Mouse (Mus musculus): ENCODE measurements at regions not wholly inside any gene's neighbourhood (a gene's known extent, or its start where the extent isn't known, plus 50 kb on each side); places are given as distances from the start of the nearest gene placed in this dataset.

DNA sequence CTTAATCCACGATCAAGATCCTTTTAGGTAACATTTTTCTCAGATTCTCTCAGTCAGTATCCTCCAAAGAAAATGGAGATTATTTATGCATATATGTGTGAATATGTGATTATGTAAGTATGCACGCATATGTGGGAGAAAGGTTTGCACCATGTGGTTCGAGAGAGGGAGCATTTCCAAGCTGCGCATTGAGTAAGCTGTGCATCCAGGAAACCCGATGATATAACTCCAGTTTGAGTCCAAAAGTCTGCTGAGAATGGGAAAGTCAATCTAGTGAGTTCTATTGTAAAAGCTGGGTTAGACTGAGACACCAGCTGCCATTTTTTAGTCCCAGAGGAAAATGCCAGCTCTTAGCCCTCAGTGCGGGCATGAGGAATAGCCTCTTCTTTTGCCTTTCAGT lies 89.9 kb upstream of the Krr1 start:
- no peak for DNase-seq

DNA sequence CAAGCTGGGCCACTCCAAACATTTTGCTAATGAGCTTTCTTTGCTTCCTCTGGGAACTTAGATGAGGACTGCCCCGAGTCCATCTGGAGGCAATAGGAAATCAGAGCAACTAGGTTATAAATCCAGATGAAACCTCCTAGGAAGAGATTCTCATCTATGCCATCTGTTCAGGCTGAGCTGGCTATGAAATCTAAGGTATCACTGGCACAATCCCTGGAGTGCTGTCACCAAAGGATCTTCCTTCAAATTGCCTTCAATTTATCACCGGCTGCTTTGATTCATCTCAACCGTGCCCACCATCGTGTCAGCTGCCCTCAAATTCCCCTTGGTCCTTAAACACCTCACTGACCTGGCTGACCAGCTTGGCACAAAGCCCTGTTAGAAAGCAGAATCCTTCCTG lies 87.8 kb upstream of the Krr1 start:
- DNase-seq, result no peak

DNA sequence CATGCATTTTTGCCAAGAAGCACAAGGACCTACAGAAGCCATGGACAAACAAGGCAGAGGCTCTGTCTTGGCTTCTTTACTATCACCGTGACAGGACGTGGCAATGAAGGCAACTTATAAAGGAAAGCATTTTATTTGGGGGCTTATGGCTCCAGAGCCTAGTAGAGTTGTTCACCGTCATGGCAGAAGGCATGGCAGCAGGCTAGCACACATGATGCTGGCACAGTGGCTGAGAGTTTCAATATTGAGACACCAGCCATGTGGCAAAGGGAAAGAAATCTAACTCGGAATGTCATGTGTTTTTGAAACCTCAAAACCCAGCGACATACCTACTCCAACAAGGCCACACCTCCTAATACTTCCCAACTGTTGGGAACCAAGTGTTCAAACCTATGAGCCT lies 83.4 kb upstream of the Krr1 start:
- no peak for DNase-seq

DNA sequence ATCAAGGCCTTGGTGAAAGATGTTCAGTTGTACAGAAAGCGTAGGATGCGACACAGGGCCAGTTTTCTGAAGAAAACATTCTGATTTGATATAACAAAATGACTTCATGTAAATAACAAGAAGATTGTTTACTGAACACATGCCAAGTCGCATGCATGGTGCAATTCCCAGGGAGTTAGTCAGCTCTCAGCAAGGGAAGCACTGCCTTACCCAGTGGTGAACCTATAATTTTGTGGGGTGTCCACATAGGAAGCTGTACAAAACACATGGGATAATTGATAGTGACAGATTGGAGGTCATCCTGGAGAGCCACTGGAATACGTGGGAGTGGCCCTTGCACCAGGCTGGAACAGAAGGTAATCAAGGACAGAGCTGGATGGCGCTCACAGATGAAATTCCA lies 79.0 kb upstream of the Krr1 start:
- DNase-seq, result no peak

DNA sequence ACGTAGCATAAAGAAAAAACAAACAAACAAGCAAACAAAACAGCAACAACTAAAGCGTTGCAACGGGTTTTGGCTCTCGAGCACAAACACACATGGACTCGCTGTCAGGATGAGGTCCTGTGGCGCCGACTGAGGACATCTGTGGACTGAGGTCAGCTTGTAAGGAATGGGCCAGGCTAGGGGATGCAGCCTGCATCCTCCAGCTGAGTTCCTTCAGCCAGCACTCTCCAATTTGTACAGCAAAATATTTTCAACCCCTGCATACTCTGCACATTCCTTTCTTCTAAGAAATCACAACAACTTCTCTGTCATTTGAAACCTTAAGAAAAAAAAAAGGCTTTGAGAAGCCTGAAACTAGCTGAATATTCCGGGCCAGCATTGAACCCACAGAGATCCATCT lies 78.5 kb upstream of the Krr1 start:
- DNase-seq, result no peak

DNA sequence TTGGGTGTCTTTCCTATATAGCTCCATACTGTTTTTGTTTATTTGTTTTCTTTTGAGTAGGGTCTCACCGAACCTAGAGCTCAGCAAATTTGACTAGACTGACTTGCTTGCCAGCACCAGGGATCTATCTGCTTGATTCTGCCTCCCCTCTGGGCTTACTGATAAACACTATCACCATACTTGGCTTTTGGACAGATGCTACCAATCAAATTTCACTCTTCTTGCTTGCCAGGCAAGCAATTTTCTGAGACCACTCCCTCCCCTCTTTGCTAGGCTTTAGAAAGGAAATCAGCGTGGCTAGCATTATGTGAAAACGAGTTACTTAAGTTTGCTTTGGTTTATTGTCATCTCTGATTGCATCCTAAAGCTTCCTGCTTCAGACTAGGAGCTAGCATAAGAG lies 75.1 kb upstream of the Krr1 start:
- no peak for DNase-seq

DNA sequence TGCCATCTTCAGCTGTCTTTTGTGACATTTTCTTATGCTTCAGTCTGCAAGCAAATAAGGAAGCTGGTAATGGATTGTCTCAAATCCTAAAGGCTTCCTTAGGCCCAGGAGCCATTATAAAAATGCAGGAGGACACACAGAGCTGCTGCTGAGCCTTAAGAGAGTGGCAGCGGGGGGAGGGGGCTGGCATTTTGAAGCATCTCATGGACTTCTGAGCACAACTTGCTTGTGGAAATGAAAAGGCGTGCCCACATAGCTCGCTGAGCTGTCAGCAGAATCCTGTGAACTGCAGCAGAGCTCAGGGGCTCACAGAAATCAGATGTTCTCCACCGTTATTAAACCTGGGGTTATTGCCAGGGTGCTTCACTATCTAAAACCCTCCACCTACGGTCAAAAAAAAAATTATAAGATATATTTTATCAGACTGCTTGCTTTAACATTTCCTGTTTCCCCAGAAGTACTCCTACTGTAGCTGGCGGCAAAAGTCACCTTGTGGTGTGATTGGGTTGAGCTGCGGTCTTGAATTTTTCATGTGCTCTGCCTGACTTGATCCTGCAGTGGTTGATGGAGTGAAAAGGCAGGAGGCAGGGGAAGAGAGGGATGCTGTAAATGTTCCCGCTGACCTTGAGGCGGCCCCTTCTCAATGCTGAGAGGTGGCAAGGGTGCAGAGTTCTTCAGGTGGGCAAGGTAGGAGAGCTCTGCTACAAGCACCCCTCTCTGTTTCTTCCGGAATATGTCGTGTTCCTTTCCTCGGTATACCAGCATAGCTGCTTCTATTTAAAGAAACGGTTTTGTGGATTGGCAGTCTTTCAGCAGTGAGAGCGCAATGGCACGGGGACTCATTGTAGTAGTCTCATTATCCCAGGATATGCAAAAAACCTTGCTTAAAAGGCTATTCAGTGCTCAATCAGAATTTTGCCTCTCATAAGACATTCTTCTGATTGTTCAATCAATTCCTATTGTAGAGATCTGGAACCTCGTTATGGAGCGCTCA lies 71.4 kb upstream of the Krr1 start:
- DNase-seq, result no peak

DNA sequence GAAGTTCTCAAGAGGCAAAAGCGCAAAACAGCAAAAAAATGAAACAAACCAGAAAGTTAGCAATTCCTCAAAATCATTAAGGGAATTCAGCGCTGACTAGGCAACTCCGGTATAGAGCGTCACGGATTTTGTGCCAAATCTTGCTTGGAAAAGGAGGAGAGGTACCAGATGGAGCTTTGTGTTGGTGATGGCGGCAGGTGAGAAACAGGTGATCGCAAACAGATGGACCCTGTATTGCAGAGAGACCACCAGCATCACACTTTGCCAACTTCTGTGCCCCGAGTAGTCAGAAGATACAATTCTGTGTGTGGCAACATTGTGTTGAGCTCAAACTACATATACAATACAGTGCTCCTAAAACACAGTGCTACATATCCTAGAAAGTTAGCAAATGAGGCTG lies 68.5 kb upstream of the Krr1 start:
- no peak for DNase-seq

DNA sequence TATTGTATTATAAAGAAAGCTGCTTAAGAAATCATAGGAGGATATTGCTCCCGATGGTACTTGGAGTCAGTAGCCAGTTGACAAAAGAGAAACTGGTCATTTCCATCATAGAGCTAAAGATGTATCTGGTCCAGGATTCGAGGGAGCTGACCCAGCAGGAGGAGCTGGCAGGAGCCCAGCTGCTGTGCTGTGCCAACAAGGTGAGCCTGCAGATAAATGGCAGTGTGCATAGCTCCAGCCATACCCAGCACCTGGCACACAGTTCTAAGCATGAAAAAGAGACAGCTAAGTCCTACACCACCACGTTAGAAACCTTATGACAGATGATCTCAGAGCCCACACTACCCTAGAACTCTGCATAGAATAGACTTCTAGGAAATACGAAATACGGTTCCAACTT lies 64.6 kb upstream of the Krr1 start:
- no peak for DNase-seq

DNA sequence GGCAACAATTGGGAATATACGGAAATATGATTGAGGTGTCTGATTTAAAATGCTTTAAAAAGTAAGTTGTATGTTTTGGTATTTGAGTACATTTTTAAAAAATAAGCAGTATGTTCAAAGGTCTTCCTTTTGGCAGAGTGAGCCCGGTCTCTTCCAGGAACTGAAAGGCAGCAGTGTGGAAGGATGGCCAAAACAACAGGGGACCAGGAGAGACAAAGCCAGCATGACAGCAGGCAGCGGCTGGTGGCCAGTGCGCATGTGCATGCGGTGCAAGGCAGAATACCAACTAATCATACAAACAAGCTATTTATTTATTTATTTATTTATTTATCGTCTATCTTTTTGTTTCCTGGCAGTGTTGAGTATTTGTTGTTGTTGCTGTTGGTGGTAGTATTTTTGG lies 59.9 kb upstream of the Krr1 start:
- DNase-seq, result no peak

DNA sequence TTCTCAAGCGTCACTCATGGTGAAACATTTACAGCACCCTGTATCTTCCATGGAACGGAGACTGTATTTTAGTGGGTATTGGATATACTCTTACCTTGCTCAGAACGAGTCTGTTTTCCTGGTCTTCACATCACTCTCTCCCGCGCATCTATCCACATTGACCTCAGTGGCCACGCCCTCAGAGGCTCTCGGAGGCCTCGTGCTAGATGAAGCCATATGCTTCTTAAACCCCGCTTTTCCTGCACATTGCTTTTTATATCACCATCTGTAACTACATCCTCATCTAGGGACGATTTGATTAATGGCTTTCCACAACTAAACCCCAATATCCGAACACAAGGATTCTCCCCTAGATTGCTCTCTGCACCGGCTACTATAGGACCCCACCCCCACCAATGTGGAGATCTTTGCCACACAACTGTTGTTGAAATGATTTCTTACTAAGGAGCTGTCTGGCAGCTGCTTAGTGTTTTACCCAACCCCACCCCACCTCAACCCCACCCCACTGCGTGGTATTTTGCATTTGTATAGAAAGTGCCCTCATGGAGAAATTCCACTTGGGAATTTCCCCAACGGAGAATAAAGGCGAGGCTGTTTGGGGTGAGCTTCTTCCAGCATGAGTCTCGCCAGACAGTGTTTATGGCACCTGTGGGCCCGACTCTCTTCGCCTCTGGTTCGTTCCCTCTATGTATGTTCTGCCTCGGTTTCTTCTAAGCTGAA lies 59.2 kb upstream of the Krr1 start:
- no peak for DNase-seq

DNA sequence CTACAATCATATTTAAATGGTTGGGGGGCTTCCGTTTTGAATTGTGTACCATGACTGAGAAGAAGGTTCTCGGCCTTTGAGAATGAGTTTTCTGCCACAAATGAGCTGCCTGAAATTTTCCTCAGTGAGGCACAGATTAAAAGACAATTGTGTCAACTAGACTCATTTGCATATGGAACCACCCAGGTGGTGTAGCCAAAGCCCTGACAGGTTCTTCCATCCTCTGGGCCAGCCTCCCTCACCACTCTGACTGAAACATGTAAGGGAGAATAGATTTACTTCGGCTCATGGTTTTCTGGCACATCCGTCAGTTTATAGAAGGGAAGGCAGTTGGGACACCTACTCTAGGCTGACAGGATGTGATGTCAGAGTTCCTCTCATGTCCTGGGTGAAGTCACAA lies 58.2 kb upstream of the Krr1 start:
- DNase-seq, result no peak

DNA sequence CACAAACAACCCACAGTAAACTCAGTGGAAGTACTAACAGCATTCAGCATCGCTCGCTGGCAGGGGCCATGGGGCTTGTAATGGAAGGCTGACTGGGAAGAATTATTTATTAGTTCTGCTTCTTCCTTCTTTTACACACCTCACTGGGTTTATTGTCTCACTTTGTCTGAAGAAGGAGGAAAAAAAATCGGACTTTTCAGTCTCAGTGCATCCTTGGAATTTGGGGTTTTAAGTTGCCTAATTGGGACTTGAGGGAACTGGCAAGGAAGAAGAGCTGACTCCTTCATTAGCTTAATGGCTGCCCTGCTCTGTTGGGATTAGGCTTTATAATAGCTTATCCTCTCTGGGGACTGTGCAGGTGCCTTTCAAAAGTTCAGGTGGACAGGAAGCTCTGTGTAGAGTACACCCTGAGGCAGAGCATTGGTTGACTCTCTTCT lies 54.4 kb upstream of the Krr1 start:
- no peak for DNase-seq

DNA sequence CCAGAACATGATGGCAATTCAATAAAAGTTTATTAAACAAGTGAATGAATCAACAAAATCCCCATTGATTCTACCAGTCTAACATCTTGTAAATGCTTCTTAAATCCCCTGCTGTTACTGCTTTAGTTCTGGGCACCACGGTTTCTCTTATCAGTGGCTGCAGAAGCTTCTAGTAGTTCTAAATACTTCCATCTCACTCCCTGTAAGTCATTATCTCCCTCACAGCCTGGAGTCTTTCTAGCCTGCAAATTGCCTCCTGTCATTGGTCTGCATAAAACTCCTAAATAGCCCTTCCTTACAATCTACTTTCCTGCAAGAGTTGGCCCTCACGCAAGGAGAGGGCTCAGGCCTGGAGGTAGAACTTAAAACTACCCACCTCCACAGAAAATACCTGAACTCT lies 53.0 kb upstream of the Krr1 start:
- no peak for DNase-seq

DNA sequence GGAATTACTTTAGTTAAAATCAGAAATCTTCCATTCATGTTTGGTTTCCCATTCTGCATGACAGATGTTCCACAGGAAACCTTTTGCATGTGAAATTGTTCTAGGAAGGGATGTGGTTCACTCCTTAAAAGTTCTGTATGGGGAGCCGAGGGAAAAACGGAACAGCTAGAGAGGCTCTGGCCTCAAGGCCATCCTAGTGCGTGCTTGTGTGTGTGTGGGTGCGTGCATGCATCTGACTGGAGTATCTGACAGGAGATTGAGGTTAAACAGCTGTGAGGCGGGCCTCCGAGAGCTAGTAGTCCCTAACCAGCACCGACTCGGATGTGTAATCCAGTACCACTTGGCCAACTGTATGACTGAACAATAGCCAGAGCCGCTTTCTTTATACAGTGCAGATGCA lies 51.0 kb upstream of the Krr1 start:
- DNase-seq, result peak in 1 of 2 experiments; percentile 11
